Mouse (Mus musculus): ENCODE measurements around the gene Cib2. TPM values are rescaled to one million over a fixed set of nuclear protein-coding genes. Genes with fewer than 3 reads are reported as not detected.

The Cib2 gene
- polyA plus RNA-seq, 2 experiments, result 14.3 to 26.5 TPM

DNA sequence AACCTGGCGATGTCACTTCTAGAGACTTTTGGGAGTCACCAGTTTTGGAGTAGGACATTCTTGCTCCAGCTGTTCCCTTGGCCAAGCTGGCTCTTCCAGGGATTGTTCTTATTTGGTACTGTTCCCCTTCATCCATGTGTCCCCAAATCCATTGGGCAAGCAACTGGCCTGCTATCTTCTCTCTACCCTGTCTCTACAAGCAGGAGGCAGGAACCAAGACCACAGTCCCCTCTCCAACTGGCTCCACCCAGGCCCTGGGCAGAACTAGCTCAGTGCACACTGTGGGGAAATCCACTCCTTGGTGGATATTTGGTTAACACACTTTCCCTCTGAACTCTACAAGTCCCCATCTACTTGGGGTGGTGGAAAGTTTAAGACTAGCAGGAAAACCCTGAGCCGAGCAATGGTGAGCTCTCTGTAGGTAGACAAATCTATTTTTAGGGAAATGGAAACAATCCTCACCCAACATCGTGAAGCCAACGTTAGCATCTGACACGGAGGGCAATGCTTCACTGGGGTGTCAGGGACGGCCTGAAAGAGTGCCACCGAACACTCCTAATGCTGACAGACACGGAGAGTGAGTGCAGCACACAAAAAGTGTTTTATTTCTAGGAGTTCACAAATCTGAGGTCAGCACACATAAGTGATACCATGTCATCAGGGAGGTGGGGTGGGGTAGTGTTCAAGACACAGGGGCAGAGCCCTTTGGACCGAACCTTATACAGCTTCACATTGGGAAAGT lies 15.6 kb downstream of the Cib2 start:
- DNase-seq (ENCODE audit: low spot score) (no peak), ATAC-seq (ENCODE audit: low FRiP score, low read depth) (no peak)
- Histone ChIP-seq H3K9me3 (ENCODE audit: control insufficient read depth, low read length) (no peaks in the 10 kb centered on the region), H3K9ac (ENCODE audit: low read depth, low read length, severe bottlenecking) (no peak overlapping the region), H3K27ac (replicated peaks; ENCODE audit: low read depth, low read length) (no peak overlapping the region), H3K27me3 (ENCODE audit: control insufficient read depth, insufficient read depth, low read length) (no peaks in the 10 kb centered on the region), H3K4me3 (replicated peaks; ENCODE audit: low read length) (no peak overlapping the region), H3K4me2 (replicated peaks; ENCODE audit: low read depth, low read length, severe bottlenecking) (no peak overlapping the region), H3K4me1 (ENCODE audit: control insufficient read depth, insufficient read depth, low read length) (no peaks in the 10 kb centered on the region), H3K36me3 (ENCODE audit: control insufficient read depth, insufficient read depth, low read length) (0 out of 2 replicates have a peak, but pooled peaks cover 4% of the 10 kb centered on the region)
- whole genome bisulfite sequencing, result 85% methylated on average over 9 of the region's 9 CpGs
- no peak for TF ChIP-seq POLR2A (IDR thresholded peaks at IDR 0.05; ENCODE audit: borderline replicate concordance, extremely low read depth, insufficient read depth, insufficient read length)

DNA sequence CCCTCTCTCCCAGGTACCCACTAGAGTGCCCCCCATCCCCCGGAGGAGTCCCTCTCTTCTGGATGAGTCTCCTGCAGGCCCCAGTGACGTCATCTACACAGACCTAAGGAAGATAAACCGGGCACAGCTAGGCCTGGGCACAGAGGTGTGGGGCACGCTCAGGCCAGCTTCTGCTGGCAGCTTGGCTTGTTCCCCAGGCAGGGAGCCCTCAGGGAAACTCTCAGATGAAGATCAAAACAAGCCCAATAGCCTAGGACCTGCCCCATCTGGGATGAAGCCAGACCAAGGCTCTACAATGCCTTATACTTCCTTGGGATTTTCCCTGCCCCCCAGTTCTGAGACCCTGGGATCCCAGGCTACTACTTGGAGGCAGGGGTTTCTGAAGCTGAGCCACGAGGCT lies 19.2 kb downstream of the Cib2 start:
- no peak for ATAC-seq (ENCODE audit: low FRiP score, low read depth)
- Histone ChIP-seq H3K4me1 (ENCODE audit: control insufficient read depth, insufficient read depth, low read length) (no peaks in the 10 kb centered on the region), H3K36me3 (ENCODE audit: control insufficient read depth, insufficient read depth, low read length) (no peaks in the 10 kb centered on the region), H3K4me2 (replicated peaks; ENCODE audit: low read depth, low read length, severe bottlenecking) (no peak overlapping the region), H3K9ac (ENCODE audit: low read depth, low read length, severe bottlenecking) (no peak overlapping the region), H3K27me3 (ENCODE audit: control insufficient read depth, insufficient read depth, low read length) (no peaks in the 10 kb centered on the region), H3K4me3 (replicated peaks; ENCODE audit: low read length) (no peak overlapping the region), H3K9me3 (ENCODE audit: control insufficient read depth, low read length) (no peaks in the 10 kb centered on the region), H3K27ac (replicated peaks; ENCODE audit: low read depth, low read length) (no peak overlapping the region)
- DNase-seq (ENCODE audit: low spot score), result no peak
- 76% methylated on average over 5 of the region's 5 CpGs for WGBS
- no peak for TF ChIP-seq POLR2A (IDR thresholded peaks at IDR 0.05; ENCODE audit: borderline replicate concordance, extremely low read depth, insufficient read depth, insufficient read length)

DNA sequence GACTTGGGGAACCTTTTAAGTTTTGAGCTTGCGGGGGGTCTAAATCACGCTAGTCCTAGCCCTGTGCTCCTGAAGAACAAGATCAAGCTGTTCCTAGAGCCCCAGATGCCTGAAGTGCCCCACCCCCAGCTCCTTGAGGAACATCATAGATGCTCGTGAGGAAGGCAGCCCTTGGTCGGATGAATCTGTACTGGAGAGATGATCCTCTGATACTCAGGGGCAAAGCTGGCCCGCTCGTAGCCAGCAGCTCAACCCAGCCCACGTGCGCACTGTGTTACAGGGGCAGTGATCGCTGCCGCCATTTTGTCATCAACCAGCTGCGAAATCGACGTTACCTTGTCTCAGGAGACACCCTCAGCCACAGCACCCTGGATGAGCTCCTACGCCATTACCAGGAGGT lies 21.3 kb downstream of the Cib2 start, which contains the start of gene Sh2d7:
TSS of gene Sh2d7 (plus strand) at position 301 of the 400 bp plus-strand sequence.
- Histone ChIP-seq H3K36me3 (ENCODE audit: control insufficient read depth, insufficient read depth, low read length) (no peaks in the 10 kb centered on the region), H3K4me2 (replicated peaks; ENCODE audit: low read depth, low read length, severe bottlenecking) (no peak within 1 kb of the TSS), H3K27me3 (ENCODE audit: control insufficient read depth, insufficient read depth, low read length) (no peaks in the 10 kb centered on the region), H3K4me1 (ENCODE audit: control insufficient read depth, insufficient read depth, low read length) (0 out of 2 replicates have a peak, but pooled peaks cover 4% of the 10 kb centered on the region), H3K27ac (replicated peaks; ENCODE audit: low read depth, low read length) (no peak within 1 kb of the TSS), H3K4me3 (replicated peaks; ENCODE audit: low read length) (no peak within 1 kb of the TSS), H3K9me3 (ENCODE audit: control insufficient read depth, low read length) (no peaks in the 10 kb centered on the region), H3K9ac (ENCODE audit: low read depth, low read length, severe bottlenecking) (no peak within 1 kb of the TSS)
- DNase-seq (ENCODE audit: low spot score) (no peak), ATAC-seq (ENCODE audit: low FRiP score, low read depth) (no peak)
- TF ChIP-seq POLR2A (IDR thresholded peaks at IDR 0.05; ENCODE audit: borderline replicate concordance, extremely low read depth, insufficient read depth, insufficient read length), result no peak
- 89% methylated on average over 14 of the region's 14 CpGs for WGBS

DNA sequence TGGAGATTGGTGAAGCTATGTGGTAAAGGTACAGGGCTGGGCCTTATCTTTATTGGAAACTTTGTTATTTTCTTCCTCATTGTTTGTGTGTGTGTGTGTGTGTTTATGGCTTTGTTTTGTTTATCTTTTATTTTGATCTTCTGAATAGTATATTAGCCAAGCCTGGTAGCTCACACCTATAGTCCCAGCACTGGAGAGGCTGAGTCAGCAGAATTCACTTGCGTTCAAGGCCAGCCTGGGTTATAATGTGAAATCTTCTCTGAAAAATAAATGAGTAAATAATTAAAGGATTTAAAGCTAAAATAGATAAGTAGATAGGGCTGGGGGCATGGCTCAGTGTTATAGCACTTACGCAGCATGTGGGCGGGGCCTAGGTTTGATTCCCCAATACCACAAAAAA lies 21.8 kb downstream of the Cib2 start:
- no peak for ATAC-seq (ENCODE audit: low FRiP score, low read depth)
- Histone ChIP-seq H3K4me2 (replicated peaks; ENCODE audit: low read depth, low read length, severe bottlenecking) (no peak overlapping the region), H3K27ac (replicated peaks; ENCODE audit: low read depth, low read length) (no peak overlapping the region), H3K9me3 (ENCODE audit: control insufficient read depth, low read length) (no peaks in the 10 kb centered on the region), H3K9ac (ENCODE audit: low read depth, low read length, severe bottlenecking) (no peak overlapping the region), H3K27me3 (ENCODE audit: control insufficient read depth, insufficient read depth, low read length) (no peaks in the 10 kb centered on the region), H3K4me3 (replicated peaks; ENCODE audit: low read length) (no peak overlapping the region), H3K4me1 (ENCODE audit: control insufficient read depth, insufficient read depth, low read length) (0 out of 2 replicates have a peak, but pooled peaks cover 4% of the 10 kb centered on the region), H3K36me3 (ENCODE audit: control insufficient read depth, insufficient read depth, low read length) (no peaks in the 10 kb centered on the region)
- TF ChIP-seq POLR2A (IDR thresholded peaks at IDR 0.05; ENCODE audit: borderline replicate concordance, extremely low read depth, insufficient read depth, insufficient read length), result no peak
- no peak for DNase-seq (ENCODE audit: low spot score)
- 94% methylated on average over 3 of the region's 3 CpGs for WGBS

DNA sequence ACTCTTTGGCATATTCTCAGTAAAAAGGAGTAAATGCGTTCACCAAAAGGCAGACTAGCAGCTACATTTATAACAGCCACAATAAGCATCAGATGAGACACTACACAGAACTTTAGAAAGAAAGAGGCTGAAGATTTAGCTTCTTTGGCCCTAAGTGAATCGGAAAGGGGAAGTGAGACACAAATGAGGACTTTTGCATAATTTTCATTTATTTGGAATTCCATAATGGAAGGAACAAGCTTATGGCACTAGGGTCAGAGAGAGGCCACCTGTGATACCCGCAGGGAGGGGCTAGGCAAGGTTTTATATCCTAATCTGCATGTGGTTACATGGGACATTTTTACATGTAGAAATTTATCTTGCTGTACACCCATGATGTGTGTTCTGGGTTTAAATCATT lies 22.5 kb downstream of the Cib2 start:
- no peak overlapping the region for H3K4me3 ChIP-seq (replicated peaks; ENCODE audit: low read length)
- H3K9ac ChIP-seq (ENCODE audit: low read depth, low read length, severe bottlenecking), result no peak overlapping the region
- DNase-seq (ENCODE audit: low spot score), result no peak
- no peak overlapping the region for H3K27ac ChIP-seq (replicated peaks; ENCODE audit: low read depth, low read length)
- no peak overlapping the region for H3K4me2 ChIP-seq (replicated peaks; ENCODE audit: low read depth, low read length, severe bottlenecking)
- WGBS, result 82% methylated on average over 3 of the region's 3 CpGs
- no peaks in the 10 kb centered on the region for H3K27me3 ChIP-seq (ENCODE audit: control insufficient read depth, insufficient read depth, low read length)
- TF ChIP-seq POLR2A (IDR thresholded peaks at IDR 0.05; ENCODE audit: borderline replicate concordance, extremely low read depth, insufficient read depth, insufficient read length), result no peak
- H3K36me3 ChIP-seq (ENCODE audit: control insufficient read depth, insufficient read depth, low read length), result no peaks in the 10 kb centered on the region
- ATAC-seq (ENCODE audit: low FRiP score, low read depth), result no peak
- 0 out of 2 replicates have a peak, but pooled peaks cover 4% of the 10 kb centered on the region for H3K4me1 ChIP-seq (ENCODE audit: control insufficient read depth, insufficient read depth, low read length)
- H3K9me3 ChIP-seq (ENCODE audit: control insufficient read depth, low read length), result no peaks in the 10 kb centered on the region

Data from limb, embryonic 14.5 days (tissue).